Mouse (Mus musculus): ENCODE measurements at regions not wholly inside any gene's neighbourhood (a gene's known extent, or its start where the extent isn't known, plus 50 kb on each side); places are given as distances from the start of the nearest gene placed in this dataset.

DNA sequence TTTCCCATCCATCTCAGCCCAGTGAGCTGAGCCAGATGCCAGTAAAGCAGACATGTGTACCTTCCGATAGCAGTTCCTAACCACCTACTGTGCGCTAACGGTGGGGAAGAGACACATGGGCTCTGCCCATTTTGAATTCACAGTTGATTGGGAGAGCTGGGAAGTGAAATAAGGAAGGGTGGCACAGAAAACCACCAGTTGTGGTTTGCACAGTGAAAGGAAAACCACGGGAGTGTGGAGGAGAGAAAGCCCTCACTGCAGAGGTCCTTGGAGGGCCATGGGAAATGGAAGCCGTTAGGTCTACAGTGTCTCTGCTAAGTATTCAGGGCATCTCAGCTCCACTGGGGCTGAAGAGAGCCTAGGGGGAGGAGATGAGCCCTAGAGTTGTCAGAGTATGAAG lies 132.7 kb upstream of the Mki67 start:
- ATAC-seq (replicated peaks; ENCODE audit: insufficient number of reproducible peaks, low FRiP score, low TSS enrichment, low read depth) (no peak), DNase-seq (ENCODE audit: low spot score) (no peak)
- Histone ChIP-seq H3K4me3 (ENCODE audit: low read depth, low read length) (no peak overlapping the region), H3K27ac (replicated peaks; ENCODE audit: low read depth, low read length) (no peak overlapping the region), H3K9me3 (replicated peaks; ENCODE audit: control insufficient read depth, low read length) (no peaks in the 10 kb centered on the region), H3K9ac (replicated peaks; ENCODE audit: low read length) (no peak overlapping the region), H3K36me3 (replicated peaks; ENCODE audit: control insufficient read depth, insufficient read depth, low read depth, low read length) (no peaks in the 10 kb centered on the region), H3K4me1 (ENCODE audit: control insufficient read depth, insufficient read depth, low read length) (peaks cover 3% of the 10 kb centered on the region; the same call in 1 of the 2 replicates), H3K4me2 (ENCODE audit: low read depth, low read length) (no peak overlapping the region), H3K27me3 (ENCODE audit: control insufficient read depth, insufficient read depth, low read length) (no peaks in the 10 kb centered on the region; the same call in 1 of the 2 replicates)
- 64% methylated on average over 5 of the region's 5 CpGs for WGBS

DNA sequence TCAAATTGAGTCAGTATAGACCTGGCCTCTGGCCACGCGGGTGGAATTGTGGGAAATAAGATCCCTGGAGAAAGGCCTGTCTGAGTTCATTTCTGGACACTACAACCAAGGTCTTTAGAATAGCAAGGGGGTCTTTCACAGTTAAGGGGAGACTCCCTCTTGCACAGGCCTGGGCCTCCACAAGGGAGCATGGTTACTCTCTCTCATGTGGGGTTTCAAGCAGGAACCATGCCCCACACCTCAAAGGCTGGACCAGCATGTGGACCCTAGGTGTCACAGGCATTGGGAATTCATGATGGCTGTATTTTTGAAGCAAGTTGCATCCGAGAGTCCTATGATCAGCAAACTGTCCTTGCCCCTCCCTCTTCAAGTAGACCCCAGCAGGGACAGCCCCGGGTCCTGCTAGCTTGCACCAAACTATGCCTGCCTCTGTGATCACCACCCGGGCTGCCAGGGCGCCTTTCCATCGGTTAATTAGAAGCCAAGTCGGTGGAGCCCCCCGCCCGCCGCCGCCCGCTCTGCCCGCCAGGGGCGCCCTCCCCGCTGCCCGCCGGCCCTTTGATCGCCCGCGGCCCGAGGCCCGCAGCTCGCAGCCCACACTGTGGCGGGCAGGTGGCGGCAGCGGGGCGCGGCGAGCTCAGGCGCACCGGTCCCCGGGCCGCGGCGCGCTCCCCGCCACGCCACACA lies 137.1 kb upstream of the Mki67 start:
- Histone ChIP-seq H3K27ac (replicated peaks; ENCODE audit: low read depth, low read length) (no peak overlapping the region), H3K9me3 (replicated peaks; ENCODE audit: control insufficient read depth, low read length) (no peaks in the 10 kb centered on the region), H3K4me1 (ENCODE audit: control insufficient read depth, insufficient read depth, low read length) (peaks cover 3% of the 10 kb centered on the region; the same call in 1 of the 2 replicates), H3K36me3 (replicated peaks; ENCODE audit: control insufficient read depth, insufficient read depth, low read depth, low read length) (no peaks in the 10 kb centered on the region), H3K27me3 (ENCODE audit: control insufficient read depth, insufficient read depth, low read length) (no peaks in the 10 kb centered on the region; the same call in 1 of the 2 replicates), H3K4me3 (ENCODE audit: low read depth, low read length) (no peak overlapping the region), H3K9ac (replicated peaks; ENCODE audit: low read length) (peak overlapping the region; percentile 48), H3K4me2 (ENCODE audit: low read depth, low read length) (peak overlapping the region; percentile 59)
- ATAC-seq (replicated peaks; ENCODE audit: insufficient number of reproducible peaks, low FRiP score, low TSS enrichment, low read depth) (no peak; the same call in 1 of the 2 replicates), DNase-seq (ENCODE audit: low spot score) (peak; percentile 69)
- 5% methylated on average over 39 of the region's 39 CpGs for WGBS

- Histone ChIP-seq H3K36me3 (replicated peaks; ENCODE audit: control insufficient read depth, insufficient read depth, low read depth, low read length) (no peaks in the 10 kb centered on the region), H3K4me1 (ENCODE audit: control insufficient read depth, insufficient read depth, low read length) (peaks cover 3% of the 10 kb centered on the region; the same call in 1 of the 2 replicates), H3K27ac (replicated peaks; ENCODE audit: low read depth, low read length) (no peak overlapping the region), H3K4me3 (ENCODE audit: low read depth, low read length) (no peak overlapping the region), H3K9ac (replicated peaks; ENCODE audit: low read length) (peak overlapping the region; percentile 48), H3K9me3 (replicated peaks; ENCODE audit: control insufficient read depth, low read length) (no peaks in the 10 kb centered on the region), H3K27me3 (ENCODE audit: control insufficient read depth, insufficient read depth, low read length) (no peaks in the 10 kb centered on the region; the same call in 1 of the 2 replicates), H3K4me2 (ENCODE audit: low read depth, low read length) (peak overlapping the region; percentile 59)
- no peak for DNase-seq (ENCODE audit: low spot score)
- WGBS, result 20% methylated on average over 10 of the region's 10 CpGs
- no peak for ATAC-seq (replicated peaks; ENCODE audit: insufficient number of reproducible peaks, low FRiP score, low TSS enrichment, low read depth)
These were observed 137.7 kb upstream of the Mki67 start for GRCm38 (mm10) chr7:135853814-135854324.

DNA sequence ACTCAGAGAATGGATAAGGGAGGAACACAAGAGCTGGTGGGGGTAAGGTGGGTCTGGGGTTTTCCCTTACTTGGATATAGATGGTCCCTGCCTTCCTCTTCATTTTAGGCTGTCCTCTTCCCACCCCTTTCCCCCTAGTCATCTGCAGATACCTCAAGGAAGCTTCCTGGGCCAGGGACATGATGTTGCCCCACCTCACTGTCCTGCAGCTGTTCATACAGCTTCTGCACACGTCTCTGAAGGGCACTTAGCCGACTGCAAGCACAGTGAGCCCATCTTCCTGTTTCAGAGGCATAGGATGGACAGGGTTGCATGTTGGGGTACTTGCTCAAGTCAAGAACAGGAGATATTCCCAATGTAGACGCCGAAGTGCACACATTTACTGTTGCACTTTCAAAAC lies 144.1 kb upstream of the Mki67 start:
- H3K9me3 ChIP-seq (replicated peaks; ENCODE audit: control insufficient read depth, low read length), result no peaks in the 10 kb centered on the region
- ATAC-seq (replicated peaks; ENCODE audit: insufficient number of reproducible peaks, low FRiP score, low TSS enrichment, low read depth) (no peak), DNase-seq (ENCODE audit: low spot score) (no peak)
- no peaks in the 10 kb centered on the region for H3K27me3 ChIP-seq (ENCODE audit: control insufficient read depth, insufficient read depth, low read length)
- no peak overlapping the region for H3K9ac ChIP-seq (replicated peaks; ENCODE audit: low read length)
- no peak overlapping the region for H3K4me2 ChIP-seq (ENCODE audit: low read depth, low read length)
- WGBS, result 60% methylated on average over 4 of the region's 4 CpGs
- H3K4me1 ChIP-seq (ENCODE audit: control insufficient read depth, insufficient read depth, low read length), result peaks cover 13% of the 10 kb centered on the region
- H3K36me3 ChIP-seq (replicated peaks; ENCODE audit: control insufficient read depth, insufficient read depth, low read depth, low read length), result no peaks in the 10 kb centered on the region
- no peak overlapping the region for H3K4me3 ChIP-seq (ENCODE audit: low read depth, low read length)
- H3K27ac ChIP-seq (replicated peaks; ENCODE audit: low read depth, low read length), result 0 out of 2 replicates have a peak overlapping the region, but pooled peaks have one; percentile 39

DNA sequence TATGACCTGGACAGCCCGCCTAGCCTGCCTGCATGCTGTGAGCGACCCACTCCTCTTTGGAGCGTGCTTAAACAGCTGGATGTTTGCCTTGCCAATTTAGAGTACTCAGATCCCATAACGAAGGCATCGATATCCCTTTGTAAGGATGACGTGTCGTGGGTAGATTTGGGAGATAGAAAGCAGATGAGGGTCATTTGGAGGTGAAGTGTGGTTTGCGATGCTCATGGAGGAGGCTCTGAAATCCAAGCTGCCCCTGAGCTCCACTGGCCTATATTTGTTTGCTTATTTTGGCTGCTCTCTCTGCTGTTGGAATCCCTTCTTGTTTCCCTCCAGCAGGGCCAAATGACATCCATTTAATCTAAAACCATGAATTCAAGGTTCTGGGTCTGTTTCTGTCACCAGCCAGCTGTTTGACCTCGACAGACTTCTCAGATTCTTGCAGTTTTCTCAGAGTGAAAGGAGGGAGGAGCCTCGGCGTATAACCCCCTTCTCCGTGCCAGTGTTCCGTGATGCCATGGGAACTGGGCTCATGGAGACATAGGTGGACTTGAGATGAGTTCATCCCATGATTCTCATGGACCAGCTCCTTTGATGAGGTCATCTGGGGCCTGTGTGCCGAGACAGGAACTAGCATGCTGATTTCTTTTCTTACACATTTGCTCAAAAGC lies 144.7 kb upstream of the Mki67 start:
- no peaks in the 10 kb centered on the region for H3K36me3 ChIP-seq (replicated peaks; ENCODE audit: control insufficient read depth, insufficient read depth, low read depth, low read length)
- ATAC-seq (replicated peaks; ENCODE audit: insufficient number of reproducible peaks, low FRiP score, low TSS enrichment, low read depth) (no peak), DNase-seq (ENCODE audit: low spot score) (peak; percentile 82)
- no peaks in the 10 kb centered on the region for H3K9me3 ChIP-seq (replicated peaks; ENCODE audit: control insufficient read depth, low read length)
- H3K27me3 ChIP-seq (ENCODE audit: control insufficient read depth, insufficient read depth, low read length), result no peaks in the 10 kb centered on the region
- no peak overlapping the region for H3K4me3 ChIP-seq (ENCODE audit: low read depth, low read length)
- peaks cover 13% of the 10 kb centered on the region for H3K4me1 ChIP-seq (ENCODE audit: control insufficient read depth, insufficient read depth, low read length)
- no peak overlapping the region for H3K9ac ChIP-seq (replicated peaks; ENCODE audit: low read length)
- H3K4me2 ChIP-seq (ENCODE audit: low read depth, low read length), result no peak overlapping the region
- peak overlapping the region; percentile 30; the same call in 1 of the 2 replicates for H3K27ac ChIP-seq (replicated peaks; ENCODE audit: low read depth, low read length)
- WGBS, result 26% methylated on average over 14 of the region's 14 CpGs

DNA sequence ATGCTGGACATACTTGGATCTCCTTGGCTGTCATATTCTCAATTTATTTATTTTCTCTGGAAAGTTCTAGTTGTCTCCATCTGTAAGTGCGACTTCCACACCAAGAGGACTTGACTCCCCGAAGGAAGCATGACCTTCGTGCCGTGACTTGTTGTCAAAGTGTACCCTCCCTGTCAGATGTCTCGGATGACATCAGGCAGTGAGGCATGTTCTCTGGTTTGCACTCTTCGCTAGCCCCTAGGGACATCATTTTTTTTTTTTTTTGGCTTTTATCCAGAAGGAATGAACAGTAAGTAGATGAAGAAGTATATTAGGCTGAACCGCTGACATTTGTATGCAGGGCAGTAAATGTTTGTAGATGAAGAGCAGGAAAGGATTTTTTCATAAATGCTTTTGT lies 145.2 kb upstream of the Mki67 start:
- H3K9me3 ChIP-seq (replicated peaks; ENCODE audit: control insufficient read depth, low read length), result no peaks in the 10 kb centered on the region
- 0 out of 2 replicates have a peak overlapping the region, but pooled peaks have one; percentile 48 for H3K27ac ChIP-seq (replicated peaks; ENCODE audit: low read depth, low read length)
- H3K36me3 ChIP-seq (replicated peaks; ENCODE audit: control insufficient read depth, insufficient read depth, low read depth, low read length), result no peaks in the 10 kb centered on the region
- no peak overlapping the region for H3K4me2 ChIP-seq (ENCODE audit: low read depth, low read length)
- 39% methylated on average over 7 of the region's 7 CpGs for WGBS
- DNase-seq (ENCODE audit: low spot score) (peak; percentile 48), ATAC-seq (replicated peaks; ENCODE audit: insufficient number of reproducible peaks, low FRiP score, low TSS enrichment, low read depth) (no peak)
- H3K4me3 ChIP-seq (ENCODE audit: low read depth, low read length), result no peak overlapping the region
- no peaks in the 10 kb centered on the region for H3K27me3 ChIP-seq (ENCODE audit: control insufficient read depth, insufficient read depth, low read length)
- H3K4me1 ChIP-seq (ENCODE audit: control insufficient read depth, insufficient read depth, low read length), result peaks cover 13% of the 10 kb centered on the region
- H3K9ac ChIP-seq (replicated peaks; ENCODE audit: low read length), result no peak overlapping the region

DNA sequence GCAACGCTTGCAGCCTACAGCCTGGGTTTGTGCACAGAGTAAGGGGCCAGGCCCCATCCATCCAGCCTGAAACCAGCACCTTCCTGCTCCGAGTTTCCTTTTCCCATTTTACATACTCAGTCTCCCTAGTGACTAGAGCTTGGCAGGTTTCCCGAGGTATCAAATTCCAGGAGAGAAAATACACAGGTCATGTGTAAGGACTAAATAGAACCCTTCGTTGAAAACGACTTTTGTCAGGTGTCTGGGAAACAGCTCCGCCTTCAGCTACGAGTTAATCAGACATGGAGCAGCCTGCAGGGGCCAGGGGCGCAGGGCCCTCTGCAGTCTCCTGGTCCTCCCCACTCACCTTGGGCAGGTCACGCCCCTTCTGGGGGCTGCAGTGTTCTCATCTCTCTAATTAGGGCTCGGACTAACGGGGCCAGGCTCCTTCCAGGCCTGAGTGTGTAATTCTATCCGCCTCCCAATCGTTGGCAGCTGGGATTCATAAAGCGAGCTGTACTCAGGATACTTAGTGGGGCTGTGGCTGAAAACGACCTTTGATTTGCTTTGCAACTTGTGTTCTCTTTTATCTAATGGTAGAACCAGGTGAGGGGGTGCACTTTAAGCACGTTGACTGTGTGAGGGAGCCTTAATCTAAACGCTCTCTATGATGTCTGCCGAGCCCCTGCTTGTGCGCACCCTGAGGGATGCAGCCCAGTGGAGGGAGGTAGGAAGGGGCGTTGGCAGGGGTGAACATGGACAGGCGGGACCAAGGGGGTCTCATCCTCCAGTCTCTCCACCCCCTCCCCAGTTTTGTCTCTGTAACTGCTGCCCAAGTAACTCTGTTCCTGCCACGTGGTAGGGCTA lies 147.6 kb upstream of the Mki67 start:
- 16% methylated on average over 22 of the region's 22 CpGs for WGBS

More for the DNA sequence above, 147.6 kb upstream of the Mki67 start:
- peak overlapping the region; percentile 80 for H3K27ac ChIP-seq (replicated peaks; ENCODE audit: low read depth, low read length)
- peaks cover 13% of the 10 kb centered on the region for H3K4me1 ChIP-seq (ENCODE audit: control insufficient read depth, insufficient read depth, low read length)
- H3K4me3 ChIP-seq (ENCODE audit: low read depth, low read length), result no peak overlapping the region
- DNase-seq (ENCODE audit: low spot score), result peak; percentile 95
- no peaks in the 10 kb centered on the region for H3K9me3 ChIP-seq (replicated peaks; ENCODE audit: control insufficient read depth, low read length)
- peak; percentile 93 for ATAC-seq (replicated peaks; ENCODE audit: insufficient number of reproducible peaks, low FRiP score, low TSS enrichment, low read depth)
- H3K9ac ChIP-seq (replicated peaks; ENCODE audit: low read length), result no peak overlapping the region
- H3K36me3 ChIP-seq (replicated peaks; ENCODE audit: control insufficient read depth, insufficient read depth, low read depth, low read length), result no peaks in the 10 kb centered on the region
- no peak overlapping the region; the same call in 1 of the 2 replicates for H3K4me2 ChIP-seq (ENCODE audit: low read depth, low read length)
- no peaks in the 10 kb centered on the region for H3K27me3 ChIP-seq (ENCODE audit: control insufficient read depth, insufficient read depth, low read length)

Measured in embryonic facial prominence, embryonic 11.5 days (tissue).